In the genomic region with DNA sequence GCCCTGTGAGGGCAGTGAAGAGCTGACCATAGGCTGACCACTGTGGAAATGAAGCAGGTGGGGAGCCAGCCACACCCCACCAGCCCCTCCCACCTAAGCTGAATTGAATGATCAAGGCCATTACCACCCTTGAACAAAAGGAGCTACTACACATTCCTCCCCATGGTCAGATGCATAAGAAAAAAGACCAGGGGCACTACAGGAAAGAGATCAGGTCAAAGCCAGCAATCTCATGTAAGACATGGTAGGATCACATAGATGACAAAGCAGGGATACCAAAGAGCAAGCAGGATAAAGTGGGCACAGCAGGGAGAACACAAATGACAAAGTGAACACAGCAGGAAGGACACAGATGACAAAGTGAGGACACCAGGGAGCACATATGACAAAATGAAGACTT, we compare ENCODE assay signal across 11 mouse cellular contexts. TPM values are rescaled to one million over a fixed set of nuclear protein-coding genes. Genes with fewer than 3 reads are reported as not detected.
A peak's percentile ranks its signal among the peaks of the same experiment; 100 is the strongest.
DNase-seq lines count a peak whose midpoint lies in the region; ATAC-seq lines count a peak whose summit lies in the region.
"Had no signal": no experiment of that assay in that cellular context is flagged by ENCODE, and none has a peak within 500 bp of the region (broad histone marks: within the 10 kb centered on the region; RNA-seq: fewer than 3 reads in every experiment).

No protein-coding gene starts in this region.

- no peaks in the 10 kb centered on the region for H3K9me3 ChIP-seq in heart, embryonic 16.5 days (replicated peaks; ENCODE audit: control insufficient read depth, low read length)
- H3K9me3 ChIP-seq in forebrain, embryonic 11.5 days (ENCODE audit: control insufficient read depth, low read length) = no peaks in the 10 kb centered on the region
- no peaks in the 10 kb centered on the region for H3K9me3 ChIP-seq in midbrain, embryonic 16.5 days (replicated peaks; ENCODE audit: control insufficient read depth, low read length, poor library complexity, severe bottlenecking)

- H3K27ac ChIP-seq in heart, embryonic 16.5 days (ENCODE audit: low read length) = peak overlapping the region; percentile 49
- H3K27ac ChIP-seq in forebrain, embryonic 11.5 days (ENCODE audit: low read depth, low read length) = peak overlapping the region; percentile 92
- peak overlapping the region; percentile 63 for H3K27ac ChIP-seq in midbrain, embryonic 16.5 days (ENCODE audit: low read length)

- H3K9ac ChIP-seq in heart, embryonic 16.5 days (ENCODE audit: low read length) = no peak overlapping the region
- H3K9ac ChIP-seq in forebrain, embryonic 11.5 days (ENCODE audit: low read length) = peak overlapping the region; percentile 24; the same call in 1 of the 2 replicates
- H3K9ac ChIP-seq in midbrain, embryonic 16.5 days (ENCODE audit: low read depth, low read length) = no peak overlapping the region

- no peak for DNase-seq in heart, adult 8-10 months (ENCODE audit: low spot score)
- DNase-seq in ZHBTc4 (ENCODE audit: low read depth, low spot score) = peak; percentile 52
- DNase-seq in forebrain, embryonic 11.5 days (ENCODE audit: low spot score) = no peak
- no peak for DNase-seq in left cerebral cortex, postnatal 25 days (ENCODE audit: low spot score in 2 of 2)
- DNase-seq in spleen, postnatal 10 days (ENCODE audit: low spot score in 2 of 2) = no peak
- DNase-seq: cerebellum, postnatal 36 days had no signal

- no peak overlapping the region for H3K4me2 ChIP-seq in heart, embryonic 16.5 days (ENCODE audit: low read depth, low read length)
- H3K4me2 ChIP-seq in forebrain, embryonic 11.5 days (ENCODE audit: low read depth, low read length, severe bottlenecking) = no peak overlapping the region
- no peak overlapping the region for H3K4me2 ChIP-seq in midbrain, embryonic 16.5 days (ENCODE audit: low read length)

- H3K4me1 ChIP-seq in heart, embryonic 16.5 days (ENCODE audit: control insufficient read depth, insufficient read depth, low read length) = peaks cover 66% of the 10 kb centered on the region
- peaks cover 34% of the 10 kb centered on the region for H3K4me1 ChIP-seq in forebrain, embryonic 11.5 days (replicated peaks; ENCODE audit: control insufficient read depth, insufficient read depth, low read length)
- peaks cover 29% of the 10 kb centered on the region for H3K4me1 ChIP-seq in midbrain, embryonic 16.5 days (ENCODE audit: control insufficient read depth, insufficient read depth, low read length)

- 0 out of 2 replicates have a peak, but pooled peaks cover 3% of the 10 kb centered on the region for H3K36me3 ChIP-seq in heart, embryonic 16.5 days (ENCODE audit: control insufficient read depth, insufficient read depth)
- no peaks in the 10 kb centered on the region; the same call in 1 of the 2 replicates for H3K36me3 ChIP-seq in forebrain, embryonic 11.5 days (ENCODE audit: control insufficient read depth, insufficient read depth, low read length)
- no peaks in the 10 kb centered on the region for H3K36me3 ChIP-seq in midbrain, embryonic 16.5 days (ENCODE audit: control insufficient read depth, insufficient read depth, low read length)

- H3K4me3 ChIP-seq in heart, embryonic 16.5 days (ENCODE audit: low read length) = no peak overlapping the region
- no peak overlapping the region for H3K4me3 ChIP-seq in forebrain, embryonic 11.5 days (ENCODE audit: low read depth, low read length)
- H3K4me3 ChIP-seq in midbrain, embryonic 16.5 days (ENCODE audit: low read depth, low read length) = no peak overlapping the region
- H3K4me3 ChIP-seq: erythroblast, embryonic 14.5 days had no signal

- H3K27me3 ChIP-seq in heart, embryonic 16.5 days (ENCODE audit: control insufficient read depth, insufficient read depth, low read length) = no peaks in the 10 kb centered on the region
- H3K27me3 ChIP-seq in forebrain, embryonic 11.5 days (ENCODE audit: control insufficient read depth, insufficient read depth, low read length) = no peaks in the 10 kb centered on the region
- H3K27me3 ChIP-seq in midbrain, embryonic 16.5 days (ENCODE audit: control insufficient read depth, insufficient read depth, low read depth, low read length) = no peaks in the 10 kb centered on the region

- ATAC-seq in heart, embryonic 16.5 days (replicated peaks; ENCODE audit: extremely low read depth, insufficient read depth, low FRiP score) = no peak
- peak; percentile 5; the same call in 1 of the 2 replicates for ATAC-seq in forebrain, embryonic 11.5 days (replicated peaks; ENCODE audit: low FRiP score)
- ATAC-seq in midbrain, embryonic 16.5 days = no peak
- ATAC-seq: CD4-positive, CD25-positive, alpha-beta regulatory T cell, adult 4 months had no signal

- intact Hi-C loops in left cerebral cortex, postnatal 25 days (cut with DNase I) = no loop called here

RNA-seq across cellular contexts. Expression of gene Ptgfrn, which starts 38.5 kb away (rescaled TPM):
- 5.2 and 5.4 TPM in 2 replicates for polyA plus RNA-seq in heart, embryonic 16.5 days (2015; fragmentation: Nextera tagmentation; extraction: Ambion mirVana)
- 10 to 100 TPM; 17.2 to 21.1 (median 19.8) TPM for total RNA-seq in heart, adult 8-10 months (2022)
- polyA plus RNA-seq in forebrain, embryonic 11.5 days (2014; fragmentation: Nextera tagmentation; extraction: Ambion mirVana) = 5.1 and 5.3 TPM in 2 replicates
- 2.6 and 2.9 TPM in 2 replicates for polyA plus RNA-seq in midbrain, embryonic 16.5 days (2015; fragmentation: Nextera tagmentation; extraction: Ambion mirVana)
- total RNA-seq in left cerebral cortex, postnatal 25 days (2021) = 10 to 100 TPM; 39.0 to 42.1 TPM
- polyA plus RNA-seq: erythroblast, embryonic 14.5 days had no signal

RNA-seq across cellular contexts. Expression of gene Cd101, which starts 42.2 kb away (rescaled TPM):
- 0.45 and 0.50 TPM in 2 replicates for polyA plus RNA-seq in heart, embryonic 16.5 days (2015; fragmentation: Nextera tagmentation; extraction: Ambion mirVana)
- total RNA-seq in heart, adult 8-10 months (2022) = under 1 TPM; 0.12 to 0.31 (median 0.22) TPM
- 0.07 TPM in 1 of 2 replicates, not detected in the other for polyA plus RNA-seq in forebrain, embryonic 11.5 days (2014; fragmentation: Nextera tagmentation; extraction: Ambion mirVana)
- not detected in 2 replicates for polyA plus RNA-seq in midbrain, embryonic 16.5 days (2015; fragmentation: Nextera tagmentation; extraction: Ambion mirVana)
- total RNA-seq in left cerebral cortex, postnatal 25 days (2021) = under 1 TPM; 0.25 to 0.41 TPM
- polyA plus RNA-seq: erythroblast, embryonic 14.5 days; testis, adult 2 months had no signal
